Mouse (Mus musculus) lung, postnatal 0 days (tissue): ENCODE results near the gene Cnot1. TPM values are rescaled to one million over a fixed set of nuclear protein-coding genes. Genes with fewer than 3 reads are reported as not detected.

Source experiments
- ATAC-seq: fragments of 200-750 bp; cut with Nextera tagmentation; 2 replicates; pipeline ENCODE4 v1.8.0; 2017; ENCODE audit warnings: moderate library complexity
- DNase-seq: peaks from one replicate; pipeline ENCODE4 v3.0.0-alpha.2; 2016; ENCODE audit warnings: low spot score
- H3K27ac ChIP-seq: fragments of 300-500 bp; sonication (generic); 2 replicates; pipeline ENCODE4 v1.5.1; 2014; ENCODE audit warnings: antibody characterized with exemption, mild to moderate bottlenecking, low read length, mixed read lengths
- H3K27me3 ChIP-seq: fragments of 300-500 bp; sonication (generic); replicated peaks from 2 replicates; pipeline ENCODE4 v1.6.1; 2014; ENCODE audit warnings: low read length, mixed read lengths; ENCODE audit not compliant: insufficient read depth
- H3K36me3 ChIP-seq: fragments of 300-500 bp; sonication (generic); 2 replicates; pipeline ENCODE4 v1.6.1; 2014; ENCODE audit warnings: low read length, mixed read lengths; ENCODE audit not compliant: insufficient read depth
- H3K4me1 ChIP-seq: fragments of 300-500 bp; sonication (generic); 2 replicates; pipeline ENCODE4 v1.6.1; 2014; ENCODE audit warnings: antibody characterized with exemption, low read depth, low read length, mixed read lengths; ENCODE audit not compliant: insufficient read depth
- H3K4me2 ChIP-seq: fragments of 300-500 bp; sonication (generic); replicated peaks from 2 replicates; pipeline ENCODE4 v1.6.1; 2014; ENCODE audit warnings: low read depth, mild to moderate bottlenecking, low read length, moderate library complexity, mixed read lengths
- H3K4me3 ChIP-seq: fragments of 300-500 bp; sonication (generic); 2 replicates; pipeline ENCODE4 v1.5.1; 2014; ENCODE audit warnings: low read depth, low read length
- H3K9ac ChIP-seq: fragments of 300-500 bp; sonication (generic); replicated peaks from 2 replicates; pipeline ENCODE4 v1.6.1; 2014; ENCODE audit warnings: low read depth, mild to moderate bottlenecking
- H3K9me3 ChIP-seq: fragments of 300-500 bp; sonication (generic); 2 replicates; pipeline ENCODE4 v1.6.1; 2016; ENCODE audit warnings: low read length, mixed read lengths
- CTCF ChIP-seq: IDR thresholded peaks from 2 replicates; pipeline ENCODE4 v1.5.1; 2016; ENCODE audit warnings: antibody characterized with exemption, mild to moderate bottlenecking
- EP300 ChIP-seq: IDR thresholded peaks from 2 replicates; pipeline ENCODE4 v1.6.1; 2016; ENCODE audit warnings: antibody characterized with exemption, mild to moderate bottlenecking, control low read depth
- WGBS: fragments of 180-500 bp; shearing (Covaris S2); extraction: QIAGEN DNeasy Blood & Tissue Kit; methylation state at CpG from one replicate; pipeline ENCODE4 v1.1.7; 2014; 5-methylcytosine and 5-hydroxymethylcytosine counted together
- polyA plus RNA-seq: library from polyadenylated mRNA; unstranded; fragments of >200 nt; fragmentation: Nextera tagmentation; extraction: Ambion mirVana; gene quantifications from 2 replicates; pipeline ENCODE4 v1.2.1, GENCODE M21; 2015

The Cnot1 gene
- polyA plus RNA-seq, 1 experiment from 2014 or later = 21.5 TPM

DNA sequence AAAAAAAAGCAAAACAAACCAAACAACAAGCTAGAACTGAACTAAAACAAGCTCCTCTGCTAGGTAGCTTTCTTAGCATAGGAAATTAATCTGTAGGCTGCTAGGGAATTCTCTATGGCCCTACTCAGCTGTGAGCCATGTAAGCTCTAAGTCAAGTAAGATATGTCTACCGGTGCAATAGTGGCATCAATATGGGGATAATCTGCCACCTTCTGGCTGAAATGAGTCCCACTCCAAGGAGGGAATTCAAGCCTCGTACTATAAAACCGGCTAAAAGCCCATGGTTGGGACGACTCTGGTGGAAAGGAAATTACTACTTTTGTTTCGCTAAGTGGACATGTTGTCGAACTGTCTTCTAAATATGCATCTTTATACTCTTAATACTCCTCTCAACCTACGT is 68.7 kb downstream of the Cnot1 start:
- TF ChIP-seq CTCF (peak; percentile 32), EP300 (no peak)
- Histone ChIP-seq H3K4me3 (no peak overlapping the region), H3K27ac (no peak overlapping the region), H3K4me2 (no peak overlapping the region), H3K9ac (no peak overlapping the region), H3K36me3 (peaks cover 60% of the 10 kb centered on the region), H3K4me1 (no peaks in the 10 kb centered on the region), H3K27me3 (no peaks in the 10 kb centered on the region), H3K9me3 (no peaks in the 10 kb centered on the region)
- 72% methylated on average over 7 of the region's 7 CpGs for WGBS
- DNase-seq (peak; percentile 22), ATAC-seq (no peak)

DNA sequence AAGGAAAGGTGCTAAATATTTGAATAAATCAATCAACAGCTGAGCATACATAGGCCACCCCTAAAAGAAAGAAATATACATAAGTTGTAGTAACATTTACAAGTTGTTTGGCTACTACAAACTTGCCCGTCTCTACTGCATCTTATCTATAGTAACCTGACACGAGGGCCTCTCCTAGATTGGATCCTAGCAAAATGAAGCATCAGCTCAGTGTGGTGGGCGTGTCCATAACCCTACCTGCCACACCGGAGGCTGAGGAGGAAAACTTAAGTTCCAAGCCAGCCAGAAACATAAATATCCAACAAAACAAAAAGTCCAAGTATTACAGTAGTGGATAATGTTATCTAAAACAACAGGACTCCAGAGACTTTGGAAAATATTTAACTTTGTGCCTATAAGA is 79.6 kb downstream of the Cnot1 start:
- DNase-seq (no peak), ATAC-seq (no peak)
- no peak for TF ChIP-seq CTCF
- H3K4me1 ChIP-seq = no peaks in the 10 kb centered on the region
- no peaks in the 10 kb centered on the region for H3K9me3 ChIP-seq
- peaks cover 42% of the 10 kb centered on the region for H3K36me3 ChIP-seq
- H3K9ac ChIP-seq = no peak overlapping the region
- H3K27me3 ChIP-seq = no peaks in the 10 kb centered on the region
- 64% methylated on average over 4 of the region's 4 CpGs for WGBS
- no peak overlapping the region for H3K4me3 ChIP-seq
- no peak overlapping the region for H3K27ac ChIP-seq
- H3K4me2 ChIP-seq = no peak overlapping the region

DNA sequence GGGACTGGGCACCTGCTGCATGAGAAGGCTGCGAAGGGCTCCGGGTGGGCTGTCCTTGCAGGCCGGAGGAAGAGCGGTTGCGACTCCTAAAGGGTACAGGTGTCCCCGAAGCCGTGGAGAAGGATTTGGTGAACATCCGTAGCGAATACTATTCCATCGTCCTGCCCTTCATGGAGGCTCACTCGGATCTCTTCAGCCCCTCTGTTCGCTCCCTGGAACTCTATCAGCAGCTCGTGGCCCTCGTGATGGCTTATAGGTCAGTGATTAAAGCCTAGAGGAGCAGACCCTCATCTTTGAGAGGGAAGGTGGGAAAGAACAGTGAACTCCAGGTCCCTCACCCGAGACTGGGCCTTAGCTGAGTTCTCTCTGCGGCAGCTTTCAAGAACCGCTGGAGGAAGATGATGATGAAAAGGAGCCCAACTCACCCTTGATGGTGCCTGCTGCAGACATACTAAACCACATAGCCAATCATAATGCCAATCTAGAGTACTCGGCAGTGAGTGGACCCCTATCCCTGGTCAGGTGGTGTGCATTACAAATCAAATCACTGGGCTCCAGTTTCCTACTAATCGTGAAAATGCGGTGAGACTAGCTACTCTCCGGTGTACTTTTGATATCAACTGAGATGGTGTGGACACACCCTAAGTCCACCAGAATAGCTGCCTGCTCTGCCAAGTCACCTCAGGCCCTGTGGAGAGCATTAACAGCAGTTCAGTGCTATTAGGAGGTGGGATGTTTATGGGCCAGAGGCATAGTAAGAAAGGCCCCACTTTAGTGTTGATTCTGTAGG is 90.5 kb downstream of the Cnot1 start:
- Histone ChIP-seq H3K4me3 (peak overlapping the region; percentile 80), H3K36me3 (peaks cover 4% of the 10 kb centered on the region; the same call in 1 of the 2 replicates), H3K27ac (no peak overlapping the region), H3K4me2 (peak overlapping the region; percentile 98), H3K27me3 (no peaks in the 10 kb centered on the region), H3K9me3 (no peaks in the 10 kb centered on the region), H3K9ac (no peak overlapping the region), H3K4me1 (peaks cover 5% of the 10 kb centered on the region; the same call in 1 of the 2 replicates)
- TF ChIP-seq CTCF = no peak
- TF ChIP-seq EP300 = no peak
- ATAC-seq (no peak), DNase-seq (no peak)
- WGBS = 23% methylated on average over 18 of the region's 21 CpGs

DNA sequence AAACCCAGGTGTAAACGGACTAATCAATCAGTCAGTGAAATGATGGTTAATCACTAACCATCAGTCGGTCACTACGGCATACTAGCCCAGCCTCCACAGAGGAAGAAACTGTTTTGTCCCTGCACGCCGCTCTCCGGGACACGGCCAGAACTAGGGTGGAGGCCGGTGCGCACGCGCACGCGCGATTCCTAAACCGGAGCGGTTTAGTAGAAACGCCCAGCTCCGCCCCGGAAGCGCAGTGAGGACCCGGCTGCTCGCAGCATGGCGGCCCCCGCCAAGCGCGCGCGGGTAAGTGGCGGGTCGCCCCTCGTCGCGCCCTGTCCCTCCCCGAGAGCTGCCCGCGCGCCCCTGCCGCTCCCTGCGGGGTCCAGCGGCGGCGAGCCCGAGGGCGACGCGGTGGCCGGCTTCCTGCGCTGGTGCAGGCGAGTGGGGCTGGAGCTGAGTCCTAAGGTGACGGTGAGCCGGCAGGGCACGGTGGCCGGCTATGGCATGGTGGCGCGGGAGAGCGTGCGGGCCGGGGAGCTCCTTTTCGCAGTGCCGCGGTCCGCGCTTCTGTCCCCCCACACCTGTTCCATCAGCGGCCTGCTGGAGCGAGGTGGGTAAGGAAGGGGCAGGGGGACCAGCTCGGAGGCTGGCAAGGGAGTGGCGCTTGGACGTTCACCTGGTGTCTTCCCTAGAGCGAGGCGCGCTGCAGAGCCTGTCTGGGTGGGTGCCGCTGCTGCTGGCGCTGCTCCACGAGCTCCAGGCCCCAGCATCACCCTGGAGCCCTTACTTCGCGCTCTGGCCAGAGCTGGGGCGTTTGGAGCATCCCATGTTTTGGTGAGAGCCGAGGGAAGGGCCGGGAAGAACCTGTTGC is 91.4 kb downstream of the Cnot1 start, which contains the start of gene Setd6:
Setd6 (plus strand) TSS at position 206 of the 856 bp plus-strand sequence.
- Histone ChIP-seq H3K9me3 (no peaks in the 10 kb centered on the region), H3K27me3 (no peaks in the 10 kb centered on the region), H3K36me3 (0 out of 2 replicates have a peak, but pooled peaks cover 4% of the 10 kb centered on the region), H3K4me3 (peak within 1 kb of the TSS; percentile 80), H3K4me2 (peak within 1 kb of the TSS; percentile 98), H3K27ac (peak within 1 kb of the TSS; percentile 26; the same call in 1 of the 2 replicates), H3K9ac (peak within 1 kb of the TSS; percentile 48), H3K4me1 (peaks cover 5% of the 10 kb centered on the region; the same call in 1 of the 2 replicates)
- peak; percentile 93 for DNase-seq
- TF ChIP-seq CTCF (no peak), EP300 (no peak)
- ATAC-seq = peak; percentile 84
- under 1% methylated on average over 79 of the region's 79 CpGs for WGBS

DNA sequence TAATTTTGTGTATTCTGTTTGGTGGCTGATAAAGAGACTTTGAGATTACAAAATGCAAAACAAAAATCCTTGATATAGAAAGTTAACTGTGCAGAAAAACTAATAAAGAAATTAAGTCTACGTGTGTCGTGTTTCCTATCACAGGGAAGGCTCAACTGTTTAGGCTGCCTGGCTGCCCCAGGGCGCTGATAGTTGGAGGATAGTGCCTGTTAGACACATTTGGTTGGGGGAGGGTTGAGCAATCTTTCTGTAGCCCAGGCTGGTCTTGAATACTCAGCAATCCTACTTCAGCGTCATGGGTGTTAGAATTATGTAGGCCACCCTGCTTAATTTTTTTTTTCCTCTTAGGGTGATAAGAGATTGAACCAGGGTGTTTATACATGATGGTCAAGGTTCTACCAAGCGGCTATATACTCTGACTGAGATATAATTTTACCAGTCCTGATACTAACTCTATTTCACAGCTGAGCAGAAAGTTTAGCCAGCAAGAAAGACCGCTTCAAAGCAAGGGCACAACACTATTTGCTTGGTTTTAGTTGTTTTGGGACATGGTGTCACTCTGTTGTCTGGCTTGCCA is 92.3 kb downstream of the Cnot1 start:
- Histone ChIP-seq H3K4me1 (peaks cover 5% of the 10 kb centered on the region; the same call in 1 of the 2 replicates), H3K9me3 (no peaks in the 10 kb centered on the region), H3K27me3 (no peaks in the 10 kb centered on the region), H3K36me3 (0 out of 2 replicates have a peak, but pooled peaks cover 4% of the 10 kb centered on the region), H3K9ac (no peak overlapping the region), H3K4me3 (peak overlapping the region; percentile 80), H3K4me2 (peak overlapping the region; percentile 98), H3K27ac (no peak overlapping the region)
- TF ChIP-seq CTCF (no peak), EP300 (no peak)
- ATAC-seq = no peak
- whole genome bisulfite sequencing = 83% methylated on average over 6 of the region's 6 CpGs
- no peak for DNase-seq

DNA sequence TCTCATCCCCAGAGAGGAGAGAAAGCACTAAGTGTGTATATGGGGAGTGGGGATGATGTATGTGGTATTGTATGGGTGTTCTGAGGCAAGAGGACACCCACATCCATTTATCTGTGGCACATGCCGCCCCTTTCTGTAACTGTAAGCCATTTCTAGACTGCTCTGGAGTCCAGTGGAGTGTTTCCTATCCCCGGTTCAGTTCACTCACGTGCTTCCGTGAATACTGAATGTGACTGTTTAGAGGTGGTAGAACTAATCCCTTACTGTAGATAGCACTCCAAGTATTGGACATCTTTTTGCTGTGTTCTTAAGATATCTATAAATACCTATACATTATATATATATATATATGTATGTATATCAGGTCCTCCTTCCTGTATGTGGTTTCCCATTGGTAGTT is 92.9 kb downstream of the Cnot1 start:
- H3K36me3 ChIP-seq = no peaks in the 10 kb centered on the region
- TF ChIP-seq CTCF (no peak), EP300 (no peak)
- no peak for DNase-seq

More for the DNA sequence above, 92.9 kb downstream of the Cnot1 start:
- ATAC-seq = no peak
- 88% methylated on average over 4 of the region's 4 CpGs for WGBS
- Histone ChIP-seq H3K4me2 (no peak overlapping the region), H3K27ac (no peak overlapping the region), H3K27me3 (no peaks in the 10 kb centered on the region), H3K9me3 (no peaks in the 10 kb centered on the region), H3K4me1 (peaks cover 5% of the 10 kb centered on the region; the same call in 1 of the 2 replicates), H3K9ac (no peak overlapping the region), H3K4me3 (no peak overlapping the region)
